Mouse (Mus musculus): ENCODE data around the gene Focad. TPM values are rescaled to one million over a fixed set of nuclear protein-coding genes. Genes with fewer than 3 reads are reported as not detected.

The Focad gene
- polyA plus RNA-seq, 1 experiment: 16.1 TPM

GRCm38 (mm10) chr4:88276058-88276734, 181.8 kb downstream of the Focad start:
- TF ChIP-seq CTCF (IDR thresholded peaks at IDR 0.05; ENCODE audit: borderline replicate concordance, insufficient read depth, low read length) (no peak), POLR2A (IDR thresholded peaks at IDR 0.05; ENCODE audit: low read depth, low read length) (no peak)
- H3K4me1 ChIP-seq (ENCODE audit: control insufficient read depth, insufficient read depth, low read length): no peaks in the 10 kb centered on the region
- H3K27ac ChIP-seq (ENCODE audit: insufficient read depth, low read length): no peak overlapping the region
- H3K4me3 ChIP-seq (ENCODE audit: insufficient read depth, low read length): no peak overlapping the region

- Histone ChIP-seq H3K4me3 (ENCODE audit: insufficient read depth, low read length) (no peak overlapping the region), H3K4me1 (ENCODE audit: control insufficient read depth, insufficient read depth, low read length) (no peaks in the 10 kb centered on the region), H3K27ac (ENCODE audit: insufficient read depth, low read length) (no peak overlapping the region)
- no peak for TF ChIP-seq CTCF (IDR thresholded peaks at IDR 0.05; ENCODE audit: borderline replicate concordance, insufficient read depth, low read length)
- TF ChIP-seq POLR2A (IDR thresholded peaks at IDR 0.05; ENCODE audit: low read depth, low read length): no peak
Observed at GRCm38 (mm10) chr4:88278524-88278923, 184.1 kb downstream of the Focad start.

- no peak for TF ChIP-seq CTCF (IDR thresholded peaks at IDR 0.05; ENCODE audit: borderline replicate concordance, insufficient read depth, low read length)
- TF ChIP-seq POLR2A (IDR thresholded peaks at IDR 0.05; ENCODE audit: low read depth, low read length): no peak
- Histone ChIP-seq H3K4me1 (ENCODE audit: control insufficient read depth, insufficient read depth, low read length) (no peaks in the 10 kb centered on the region), H3K4me3 (ENCODE audit: insufficient read depth, low read length) (no peak overlapping the region)
Observed at GRCm38 (mm10) chr4:88280536-88280935, 186.1 kb downstream of the Focad start.

GRCm38 (mm10) chr4:88295537-88295936, 201.1 kb downstream of the Focad start:
- H3K27ac ChIP-seq (ENCODE audit: insufficient read depth, low read length): no peak overlapping the region
- no peak overlapping the region for H3K4me3 ChIP-seq (ENCODE audit: insufficient read depth, low read length)
- H3K4me1 ChIP-seq (ENCODE audit: control insufficient read depth, insufficient read depth, low read length): no peaks in the 10 kb centered on the region
- TF ChIP-seq POLR2A (IDR thresholded peaks at IDR 0.05; ENCODE audit: low read depth, low read length) (no peak), CTCF (IDR thresholded peaks at IDR 0.05; ENCODE audit: borderline replicate concordance, insufficient read depth, low read length) (no peak)

More at GRCm38 (mm10) chr4:88280536-88280935, 186.1 kb downstream of the Focad start:
- no peak overlapping the region for H3K27ac ChIP-seq (ENCODE audit: insufficient read depth, low read length)

GRCm38 (mm10) chr4:88299551-88299950, 205.1 kb downstream of the Focad start:
- TF ChIP-seq CTCF (IDR thresholded peaks at IDR 0.05; ENCODE audit: borderline replicate concordance, insufficient read depth, low read length) (no peak), POLR2A (IDR thresholded peaks at IDR 0.05; ENCODE audit: low read depth, low read length) (no peak)
- Histone ChIP-seq H3K4me3 (ENCODE audit: insufficient read depth, low read length) (no peak overlapping the region), H3K27ac (ENCODE audit: insufficient read depth, low read length) (no peak overlapping the region), H3K4me1 (ENCODE audit: control insufficient read depth, insufficient read depth, low read length) (peaks cover 5% of the 10 kb centered on the region)

DNA sequence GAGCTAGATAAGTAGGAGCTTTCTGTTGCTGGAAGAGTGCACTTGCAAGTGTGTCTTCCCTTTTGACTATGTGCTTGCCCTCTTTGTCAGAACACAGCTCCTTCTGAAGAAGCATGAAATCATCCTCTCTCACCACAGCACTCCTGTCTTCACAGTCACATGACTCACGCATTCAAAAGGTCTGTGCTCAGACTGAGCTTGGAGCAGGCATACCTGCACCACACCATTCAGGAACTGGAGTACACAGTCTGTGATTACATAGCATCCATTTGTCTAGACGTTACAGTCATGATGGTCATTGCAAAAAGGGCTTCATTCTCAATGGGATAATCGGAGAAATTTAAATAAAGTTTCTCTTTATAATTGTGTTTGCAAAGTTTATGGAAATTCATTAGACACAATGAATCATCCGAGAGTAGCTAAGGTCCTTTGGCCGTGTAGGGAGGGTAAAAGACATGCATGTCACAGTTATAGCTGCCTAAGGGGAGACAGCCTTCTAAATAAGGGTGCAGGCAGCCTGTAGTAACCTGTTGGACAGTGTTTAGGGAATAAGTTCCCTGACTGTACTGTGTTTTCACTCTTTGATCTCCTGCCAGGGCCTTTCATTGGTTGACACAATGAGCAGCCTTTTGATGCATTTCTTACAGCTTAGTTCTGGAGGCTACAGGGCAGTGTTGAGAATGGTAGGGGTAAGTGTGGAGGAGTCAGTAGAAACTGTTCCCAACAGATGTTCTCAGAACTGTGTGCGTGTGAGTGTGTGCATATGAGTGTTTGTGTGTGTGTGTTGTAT, 206.6 kb downstream of the Focad start:
- Histone ChIP-seq H3K4me3 (ENCODE audit: insufficient read depth, low read length) (no peak overlapping the region), H3K4me1 (ENCODE audit: control insufficient read depth, insufficient read depth, low read length) (peaks cover 5% of the 10 kb centered on the region), H3K27ac (ENCODE audit: insufficient read depth, low read length) (no peak overlapping the region)
- TF ChIP-seq POLR2A (IDR thresholded peaks at IDR 0.05; ENCODE audit: low read depth, low read length) (no peak), CTCF (IDR thresholded peaks at IDR 0.05; ENCODE audit: borderline replicate concordance, insufficient read depth, low read length) (no peak)

- H3K27ac ChIP-seq (ENCODE audit: insufficient read depth, low read length): no peak overlapping the region
- TF ChIP-seq POLR2A (IDR thresholded peaks at IDR 0.05; ENCODE audit: low read depth, low read length) (no peak), CTCF (IDR thresholded peaks at IDR 0.05; ENCODE audit: borderline replicate concordance, insufficient read depth, low read length) (no peak)
- H3K4me1 ChIP-seq (ENCODE audit: control insufficient read depth, insufficient read depth, low read length): peaks cover 5% of the 10 kb centered on the region
- no peak overlapping the region for H3K4me3 ChIP-seq (ENCODE audit: insufficient read depth, low read length)
Observed at GRCm38 (mm10) chr4:88302291-88302690, 207.9 kb downstream of the Focad start.

- Histone ChIP-seq H3K27ac (ENCODE audit: insufficient read depth, low read length) (no peak overlapping the region), H3K4me1 (ENCODE audit: control insufficient read depth, insufficient read depth, low read length) (peaks cover 5% of the 10 kb centered on the region), H3K4me3 (ENCODE audit: insufficient read depth, low read length) (no peak overlapping the region)
- TF ChIP-seq POLR2A (IDR thresholded peaks at IDR 0.05; ENCODE audit: low read depth, low read length) (no peak), CTCF (IDR thresholded peaks at IDR 0.05; ENCODE audit: borderline replicate concordance, insufficient read depth, low read length) (no peak)
Observed at GRCm38 (mm10) chr4:88307691-88308090, 213.3 kb downstream of the Focad start.

- H3K4me3 ChIP-seq (ENCODE audit: insufficient read depth, low read length): no peak overlapping the region
- H3K27ac ChIP-seq (ENCODE audit: insufficient read depth, low read length): no peak overlapping the region
- no peak for TF ChIP-seq CTCF (IDR thresholded peaks at IDR 0.05; ENCODE audit: borderline replicate concordance, insufficient read depth, low read length)
- TF ChIP-seq POLR2A (IDR thresholded peaks at IDR 0.05; ENCODE audit: low read depth, low read length): no peak
- H3K4me1 ChIP-seq (ENCODE audit: control insufficient read depth, insufficient read depth, low read length): peaks cover under 1% of the 10 kb centered on the region; the same call in 1 of the 2 replicates
Observed at GRCm38 (mm10) chr4:88308342-88309116, 214.1 kb downstream of the Focad start.

Measured in embryonic fibroblast, embryonic 13.5 days (primary cell).